Mouse (Mus musculus) limb, embryonic 13.5 days (tissue): Measurements from ENCODE around the gene Kif13a. TPM values are rescaled to one million over a fixed set of nuclear protein-coding genes. Genes with fewer than 3 reads are reported as not detected.

ENCODE experiments used
- ATAC-seq: fragments of 200-750 bp; cut with Nextera tagmentation; 2 replicates; pipeline ENCODE4 v1.8.0; 2017; ENCODE audit warnings: low read depth, moderate number of reproducible peaks, moderate TSS enrichment; ENCODE audit not compliant: low FRiP score
- H3K27ac ChIP-seq: fragments of 300-500 bp; sonication (generic); 2 replicates; pipeline ENCODE4 v1.5.1; 2015; ENCODE audit warnings: inconsistent platforms, mild to moderate bottlenecking, moderate library complexity
- H3K27me3 ChIP-seq: fragments of 300-500 bp; sonication (generic); 2 replicates; pipeline ENCODE4 v1.6.1; 2015; ENCODE audit warnings: mild to moderate bottlenecking, inconsistent platforms
- H3K36me3 ChIP-seq: fragments of 300-500 bp; sonication (generic); 2 replicates; pipeline ENCODE4 v1.6.1; 2015; ENCODE audit warnings: inconsistent platforms, mild to moderate bottlenecking, moderate library complexity
- H3K4me1 ChIP-seq: fragments of 300-500 bp; sonication (generic); 2 replicates; pipeline ENCODE4 v1.6.1; 2015; ENCODE audit warnings: inconsistent platforms
- H3K4me2 ChIP-seq: fragments of 300-500 bp; sonication (generic); replicated peaks from 2 replicates; pipeline ENCODE4 v1.6.1; 2015; ENCODE audit warnings: inconsistent platforms, mild to moderate bottlenecking, moderate library complexity
- H3K4me3 ChIP-seq: fragments of 300-500 bp; sonication (generic); 2 replicates; pipeline ENCODE4 v1.5.1; 2015; ENCODE audit warnings: moderate library complexity, mild to moderate bottlenecking, inconsistent platforms
- H3K9ac ChIP-seq: fragments of 300-500 bp; sonication (generic); 2 replicates; pipeline ENCODE4 v1.6.1; 2015; ENCODE audit warnings: mild to moderate bottlenecking, inconsistent platforms
- H3K9me3 ChIP-seq: fragments of 300-500 bp; sonication (generic); 2 replicates; pipeline ENCODE4 v1.6.1; 2016; ENCODE audit warnings: inconsistent platforms
- WGBS: fragments of 180-500 bp; shearing (Covaris S2); methylation state at CpG from one replicate; pipeline ENCODE4 v1.1.7; 2015; 5-methylcytosine and 5-hydroxymethylcytosine counted together
- polyA plus RNA-seq: library from polyadenylated mRNA; unstranded; fragments of >200 nt; fragmentation: Nextera tagmentation; extraction: Ambion mirVana; gene quantifications from 2 replicates; pipeline ENCODE4 v1.2.1, GENCODE M21; 2015

Kif13a gene
- polyA plus RNA-seq, 1 experiment from 2014 or later, result 17.4 TPM

DNA sequence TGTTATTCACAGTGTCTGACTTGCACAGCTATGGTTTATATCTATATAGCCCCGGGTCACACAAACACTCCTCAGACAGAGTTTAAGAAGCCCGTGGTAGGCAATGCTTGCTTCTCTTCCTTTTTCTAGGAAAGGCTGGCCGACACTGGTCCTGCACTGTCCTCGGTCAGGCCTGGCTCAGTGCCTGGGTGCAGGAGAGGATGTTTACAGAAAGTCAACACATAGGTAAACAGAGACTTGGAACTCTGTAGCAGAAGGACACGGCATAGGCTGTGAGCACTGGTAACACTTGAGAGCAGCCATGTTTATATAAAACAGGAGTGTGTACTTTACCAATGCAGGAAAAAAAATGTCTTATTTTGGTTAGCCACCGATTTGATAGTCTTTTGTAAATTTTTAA is 54.3 kb downstream of the Kif13a start:
- no peak overlapping the region for H3K4me2 ChIP-seq
- no peak overlapping the region for H3K9ac ChIP-seq
- no peak overlapping the region for H3K27ac ChIP-seq
- H3K27me3 ChIP-seq, result no peaks in the 10 kb centered on the region
- no peaks in the 10 kb centered on the region for H3K9me3 ChIP-seq
- H3K36me3 ChIP-seq, result no peaks in the 10 kb centered on the region
- H3K4me1 ChIP-seq, result peaks cover 26% of the 10 kb centered on the region
- ATAC-seq, result no peak
- H3K4me3 ChIP-seq, result no peak overlapping the region
- 53% methylated on average over 6 of the region's 6 CpGs for WGBS

DNA sequence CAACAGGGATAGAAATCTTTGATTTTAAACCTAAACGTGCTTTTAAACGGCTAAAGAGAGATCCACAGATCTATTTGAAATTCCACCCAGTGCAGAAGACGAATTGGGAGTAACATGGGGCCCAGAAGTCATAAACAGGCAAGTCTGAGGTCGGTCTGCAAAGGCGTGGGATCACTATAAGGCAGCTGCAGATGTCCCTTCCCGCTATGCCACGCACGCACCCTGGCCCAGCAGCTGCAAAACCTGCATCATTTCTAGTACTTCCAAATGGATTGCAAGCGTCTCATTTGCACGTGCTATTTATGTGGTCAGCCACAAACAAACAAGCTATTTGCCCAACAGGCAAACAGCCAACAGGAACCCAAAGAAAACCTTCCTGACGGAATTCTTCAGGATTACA is 56.9 kb downstream of the Kif13a start:
- H3K36me3 ChIP-seq, result no peaks in the 10 kb centered on the region
- ATAC-seq, result no peak
- H3K4me3 ChIP-seq, result no peak overlapping the region
- H3K9me3 ChIP-seq, result no peaks in the 10 kb centered on the region
- no peaks in the 10 kb centered on the region for H3K27me3 ChIP-seq
- H3K27ac ChIP-seq, result no peak overlapping the region
- no peak overlapping the region for H3K4me2 ChIP-seq
- H3K4me1 ChIP-seq, result peaks cover 31% of the 10 kb centered on the region
- WGBS, result 57% methylated on average over 11 of the region's 11 CpGs
- H3K9ac ChIP-seq, result no peak overlapping the region

DNA sequence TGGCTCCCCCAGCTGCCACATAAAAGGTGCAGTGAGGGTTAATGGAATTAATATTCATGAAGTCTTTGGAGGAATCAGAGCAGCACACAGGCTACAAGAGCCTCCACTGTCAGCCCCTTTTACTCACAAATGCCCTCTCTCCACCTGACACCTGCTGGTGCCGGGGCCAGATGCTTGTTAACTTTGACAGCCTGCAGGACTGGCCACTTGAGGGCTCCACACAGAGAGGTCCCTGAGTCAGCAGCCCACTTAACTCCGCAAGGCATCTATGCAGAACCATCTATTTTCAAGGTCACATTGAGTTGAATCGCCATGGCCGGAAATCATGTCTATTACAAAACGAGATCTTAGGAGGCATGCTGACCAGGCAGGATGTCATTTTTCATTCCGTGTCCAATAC is 57.5 kb downstream of the Kif13a start:
- ATAC-seq, result no peak; the same call in 1 of the 2 replicates
- no peaks in the 10 kb centered on the region for H3K27me3 ChIP-seq
- H3K36me3 ChIP-seq, result no peaks in the 10 kb centered on the region
- no peak overlapping the region for H3K9ac ChIP-seq
- H3K4me3 ChIP-seq, result no peak overlapping the region
- no peaks in the 10 kb centered on the region for H3K9me3 ChIP-seq
- 54% methylated on average over 6 of the region's 6 CpGs for WGBS
- H3K27ac ChIP-seq, result no peak overlapping the region
- peaks cover 31% of the 10 kb centered on the region for H3K4me1 ChIP-seq
- H3K4me2 ChIP-seq, result no peak overlapping the region

DNA sequence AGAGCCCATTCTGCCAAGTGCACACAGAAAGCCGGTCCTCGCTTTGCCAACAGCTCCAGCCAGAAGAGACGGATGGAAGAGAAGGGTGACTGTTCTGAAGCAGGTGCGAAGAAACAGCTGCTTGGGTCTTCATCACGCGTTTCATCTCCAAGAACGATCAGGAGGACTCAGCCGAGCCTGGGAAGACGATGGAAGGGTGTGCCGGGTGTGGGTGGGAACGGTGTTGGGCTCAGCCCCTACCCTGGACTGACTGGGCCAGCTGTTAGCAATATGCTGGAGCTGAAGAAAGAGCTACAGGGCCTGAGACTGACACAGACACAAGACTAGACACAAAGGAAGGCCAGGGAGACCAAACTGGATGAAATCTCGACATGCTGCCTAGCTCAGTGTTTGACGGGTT is 60.2 kb downstream of the Kif13a start:
- no peaks in the 10 kb centered on the region for H3K36me3 ChIP-seq
- H3K4me1 ChIP-seq, result peaks cover 28% of the 10 kb centered on the region
- H3K4me3 ChIP-seq, result no peak overlapping the region
- 85% methylated on average over 13 of the region's 13 CpGs for WGBS
- H3K9ac ChIP-seq, result no peak overlapping the region
- H3K27me3 ChIP-seq, result no peaks in the 10 kb centered on the region
- H3K9me3 ChIP-seq, result no peaks in the 10 kb centered on the region
- no peak for ATAC-seq
- no peak overlapping the region for H3K4me2 ChIP-seq
- no peak overlapping the region for H3K27ac ChIP-seq

- Histone ChIP-seq H3K9ac (no peak overlapping the region), H3K4me2 (no peak overlapping the region), H3K27ac (no peak overlapping the region), H3K4me3 (no peak overlapping the region), H3K4me1 (no peaks in the 10 kb centered on the region), H3K36me3 (no peaks in the 10 kb centered on the region), H3K27me3 (no peaks in the 10 kb centered on the region), H3K9me3 (no peaks in the 10 kb centered on the region)
- WGBS, result 92% methylated on average over 3 of the region's 3 CpGs
- no peak for ATAC-seq
Measured at GRCm38 (mm10) chr13:46863169-46863748, 66.4 kb downstream of the Kif13a start.

GRCm38 (mm10) chr13:46859876-46860275 is 69.8 kb downstream of the Kif13a start:
- H3K9me3 ChIP-seq, result no peaks in the 10 kb centered on the region
- 92% methylated on average over 2 of the region's 2 CpGs for WGBS
- ATAC-seq, result no peak
- H3K9ac ChIP-seq, result no peak overlapping the region
- no peak overlapping the region for H3K4me2 ChIP-seq
- H3K36me3 ChIP-seq, result no peaks in the 10 kb centered on the region
- H3K27me3 ChIP-seq, result no peaks in the 10 kb centered on the region
- no peaks in the 10 kb centered on the region for H3K4me1 ChIP-seq
- no peak overlapping the region for H3K4me3 ChIP-seq
- H3K27ac ChIP-seq, result no peak overlapping the region

- H3K36me3 ChIP-seq, result no peaks in the 10 kb centered on the region
- no peaks in the 10 kb centered on the region for H3K27me3 ChIP-seq
- H3K4me3 ChIP-seq, result no peak overlapping the region
- no peak overlapping the region for H3K27ac ChIP-seq
- no peak overlapping the region for H3K9ac ChIP-seq
- WGBS, result 91% methylated on average over 2 of the region's 2 CpGs
- ATAC-seq, result no peak
- no peak overlapping the region for H3K4me2 ChIP-seq
- H3K9me3 ChIP-seq, result no peaks in the 10 kb centered on the region
- H3K4me1 ChIP-seq, result no peaks in the 10 kb centered on the region
Measured at GRCm38 (mm10) chr13:46859173-46859572, 70.5 kb downstream of the Kif13a start.

DNA sequence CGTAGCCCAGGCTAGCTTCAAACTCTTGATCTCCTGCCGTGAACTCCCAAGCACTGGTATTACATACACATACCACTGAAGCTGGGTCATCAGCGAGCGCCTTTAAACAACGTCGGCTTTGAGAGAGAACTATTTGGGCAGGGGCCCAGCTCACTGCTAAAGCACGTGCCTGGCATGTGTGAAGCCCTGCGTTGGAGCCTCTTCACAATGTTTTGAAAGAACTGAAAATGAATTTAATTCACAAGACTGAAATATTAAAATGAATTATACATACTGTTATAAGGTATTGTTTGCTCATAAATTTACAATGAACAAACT is 70.9 kb downstream of the Kif13a start:
- Histone ChIP-seq H3K27me3 (no peaks in the 10 kb centered on the region), H3K36me3 (no peaks in the 10 kb centered on the region), H3K4me2 (no peak overlapping the region), H3K27ac (no peak overlapping the region), H3K4me3 (no peak overlapping the region), H3K9me3 (no peaks in the 10 kb centered on the region), H3K9ac (no peak overlapping the region), H3K4me1 (no peaks in the 10 kb centered on the region)
- WGBS, result 86% methylated on average over 8 of the region's 8 CpGs
- ATAC-seq, result no peak

DNA sequence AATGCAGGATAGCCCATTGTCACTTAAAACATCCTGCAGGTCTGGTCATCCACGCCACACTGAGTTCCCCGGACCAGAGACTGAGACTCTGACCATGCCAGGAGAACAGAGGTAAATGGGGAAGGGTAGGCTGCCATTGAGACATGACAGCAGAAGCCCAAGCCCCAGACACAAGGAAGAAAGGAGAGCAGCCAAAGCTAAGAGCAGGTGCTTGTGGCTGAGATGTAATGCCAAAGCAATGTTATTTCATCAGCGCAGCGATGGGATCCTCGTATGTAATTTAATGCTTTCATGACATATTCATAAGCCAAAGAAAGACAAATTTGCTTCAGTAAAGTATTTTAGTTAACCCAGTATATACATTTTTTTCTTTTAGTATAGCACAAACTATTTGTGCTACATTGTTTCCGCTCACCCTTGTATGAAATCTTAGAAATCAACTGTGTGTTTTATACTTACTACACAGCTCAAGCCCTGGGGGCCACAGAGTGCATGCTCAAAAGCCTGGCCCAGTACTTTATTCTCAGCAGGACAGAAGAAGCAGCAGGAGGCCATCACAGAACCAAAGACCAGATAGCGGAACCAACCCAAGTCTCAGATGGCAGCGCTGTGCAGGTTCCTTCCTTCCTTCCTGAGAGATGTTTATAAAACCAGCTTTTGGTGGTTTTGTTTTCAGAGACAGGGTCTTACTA is 71.4 kb downstream of the Kif13a start:
- Histone ChIP-seq H3K9ac (no peak overlapping the region), H3K27me3 (no peaks in the 10 kb centered on the region), H3K9me3 (no peaks in the 10 kb centered on the region), H3K36me3 (no peaks in the 10 kb centered on the region), H3K27ac (no peak overlapping the region), H3K4me2 (no peak overlapping the region), H3K4me3 (no peak overlapping the region), H3K4me1 (no peaks in the 10 kb centered on the region)
- no peak for ATAC-seq
- WGBS, result 95% methylated on average over 8 of the region's 8 CpGs

DNA sequence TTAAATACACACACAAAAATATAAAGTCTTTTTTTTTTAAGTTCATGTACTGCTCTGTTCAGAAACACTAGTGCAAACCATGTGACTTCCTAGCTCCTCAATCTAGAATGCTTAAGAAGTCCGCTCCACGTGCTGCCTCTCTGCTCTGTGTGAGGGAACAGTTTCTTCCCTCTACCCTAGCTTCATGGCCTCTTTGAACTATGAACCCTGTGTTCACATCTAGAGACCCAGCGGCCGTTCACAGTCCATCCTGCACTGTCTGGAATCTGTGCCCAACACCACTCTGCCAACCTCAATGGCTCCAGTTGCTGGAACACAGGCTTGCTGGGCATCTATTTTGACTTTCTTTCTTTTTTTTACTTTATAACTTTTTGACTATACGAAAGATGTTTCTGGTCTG is 75.2 kb downstream of the Kif13a start:
- WGBS, result 87% methylated on average over 5 of the region's 5 CpGs
- Histone ChIP-seq H3K9ac (no peak overlapping the region), H3K27ac (no peak overlapping the region), H3K4me2 (no peak overlapping the region), H3K9me3 (0 out of 2 replicates have a peak, but pooled peaks cover 3% of the 10 kb centered on the region), H3K36me3 (no peaks in the 10 kb centered on the region), H3K4me3 (no peak overlapping the region), H3K27me3 (no peaks in the 10 kb centered on the region), H3K4me1 (no peaks in the 10 kb centered on the region)
- no peak for ATAC-seq

DNA sequence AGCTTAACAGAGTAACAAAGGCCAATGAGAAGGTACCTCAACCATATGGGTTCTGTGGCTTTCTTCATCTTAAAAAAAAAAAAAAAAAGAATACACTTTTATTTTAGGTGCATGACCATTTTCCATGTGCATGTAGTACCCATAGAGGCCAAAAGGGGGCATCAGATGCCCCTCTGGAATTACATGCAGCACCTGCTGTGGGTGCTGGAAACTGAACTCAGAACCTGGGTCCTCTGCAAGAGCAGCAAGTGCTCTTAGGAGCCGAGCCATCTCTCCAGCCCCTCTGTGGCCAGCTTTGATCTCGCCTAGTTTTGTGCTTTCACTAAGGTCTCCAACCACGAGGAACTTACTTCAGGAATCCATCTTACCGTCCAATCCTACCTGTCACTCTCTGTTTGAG is 77.2 kb downstream of the Kif13a start:
- Histone ChIP-seq H3K27me3 (no peaks in the 10 kb centered on the region), H3K9me3 (0 out of 2 replicates have a peak, but pooled peaks cover 3% of the 10 kb centered on the region), H3K4me3 (no peak overlapping the region), H3K4me1 (0 out of 2 replicates have a peak, but pooled peaks cover 3% of the 10 kb centered on the region), H3K27ac (no peak overlapping the region), H3K36me3 (no peaks in the 10 kb centered on the region), H3K4me2 (no peak overlapping the region), H3K9ac (no peak overlapping the region)
- no peak for ATAC-seq
- 93% methylated on average over 4 of the region's 4 CpGs for WGBS

DNA sequence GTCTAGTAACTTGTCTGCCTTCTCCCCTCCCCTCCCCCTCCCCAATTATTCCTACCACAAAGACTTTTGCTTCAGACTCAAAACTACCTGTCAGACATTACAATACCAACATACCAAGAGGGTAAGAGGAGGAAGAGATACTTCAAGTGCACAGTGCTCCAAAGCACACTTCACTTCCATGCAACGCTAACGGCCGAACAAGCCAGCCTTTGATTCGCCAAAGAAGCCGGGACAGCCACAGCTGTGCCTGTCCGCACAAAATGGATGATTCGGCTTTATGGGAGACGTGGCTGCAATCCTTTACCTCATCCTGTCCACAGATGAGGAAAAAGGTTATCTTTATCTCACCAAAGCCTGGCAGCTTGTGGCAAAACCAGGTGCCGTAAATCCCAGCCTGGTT is 84.2 kb downstream of the Kif13a start:
- Histone ChIP-seq H3K27ac (no peak overlapping the region; the same call in 1 of the 2 replicates), H3K9ac (no peak overlapping the region), H3K4me3 (no peak overlapping the region), H3K4me1 (peaks cover 10% of the 10 kb centered on the region; the same call in 1 of the 2 replicates), H3K36me3 (no peaks in the 10 kb centered on the region), H3K4me2 (no peak overlapping the region), H3K27me3 (no peaks in the 10 kb centered on the region), H3K9me3 (no peaks in the 10 kb centered on the region)
- ATAC-seq, result no peak
- WGBS, result 85% methylated on average over 9 of the region's 9 CpGs
